Mouse (Mus musculus) neural tube, embryonic 12.5 days (tissue): ENCODE results near the gene Fcamr. TPM values are rescaled to one million over a fixed set of nuclear protein-coding genes. Genes with fewer than 3 reads are reported as not detected.

ENCODE experiments used
- ATAC-seq: fragments of 200-750 bp; cut with Nextera tagmentation; 2 replicates; pipeline ENCODE4 v1.8.0; 2017; ENCODE audit warnings: low read depth, mild to moderate bottlenecking, moderate TSS enrichment, moderate library complexity; ENCODE audit not compliant: low FRiP score
- H3K27ac ChIP-seq: fragments of 300-500 bp; sonication (generic); 2 replicates; pipeline ENCODE4 v1.5.1; 2016
- H3K27me3 ChIP-seq: fragments of 300-500 bp; sonication (generic); replicated peaks from 2 replicates; pipeline ENCODE4 v1.6.1; 2016; ENCODE audit warnings: mild to moderate bottlenecking
- H3K36me3 ChIP-seq: fragments of 300-500 bp; sonication (generic); 2 replicates; pipeline ENCODE4 v1.6.1; 2016; ENCODE audit warnings: mild to moderate bottlenecking
- H3K4me1 ChIP-seq: fragments of 300-500 bp; sonication (generic); 2 replicates; pipeline ENCODE4 v1.6.1; 2016
- H3K4me2 ChIP-seq: fragments of 300-500 bp; sonication (generic); replicated peaks from 2 replicates; pipeline ENCODE4 v1.6.1; 2016; ENCODE audit warnings: mild to moderate bottlenecking
- H3K4me3 ChIP-seq: fragments of 300-500 bp; sonication (generic); 2 replicates; pipeline ENCODE4 v1.5.1; 2016
- H3K9ac ChIP-seq: fragments of 300-500 bp; sonication (generic); 2 replicates; pipeline ENCODE4 v1.6.1; 2016; ENCODE audit warnings: mild to moderate bottlenecking
- H3K9me3 ChIP-seq: fragments of 300-500 bp; sonication (generic); 2 replicates; pipeline ENCODE4 v1.6.1; 2016; ENCODE audit warnings: mild to moderate bottlenecking
- WGBS: fragments of 180-500 bp; shearing (Covaris S2); methylation state at CpG from one replicate; pipeline ENCODE4 v1.1.7; 2016; 5-methylcytosine and 5-hydroxymethylcytosine counted together
- polyA plus RNA-seq: library from polyadenylated mRNA; unstranded; fragments of >200 nt; fragmentation: Nextera tagmentation; extraction: Ambion mirVana; gene quantifications from 2 replicates; pipeline ENCODE4 v1.2.1, GENCODE M21; 2016

Gene Fcamr
- not detected in 2 replicates for polyA plus RNA-seq

GRCm38 (mm10) chr1:130800602-130801001 is at the start of gene Fcamr:
TSS of gene Fcamr (plus strand) at chr1:130800902.
- ATAC-seq = no peak
- Histone ChIP-seq H3K27me3 (no peaks in the 10 kb centered on the region), H3K4me1 (no peaks in the 10 kb centered on the region), H3K9ac (no peak within 1 kb of the TSS), H3K27ac (no peak within 1 kb of the TSS), H3K36me3 (no peaks in the 10 kb centered on the region), H3K4me2 (no peak within 1 kb of the TSS), H3K4me3 (no peak within 1 kb of the TSS), H3K9me3 (no peaks in the 10 kb centered on the region)
- 90% methylated on average over 8 of the region's 8 CpGs for WGBS

DNA sequence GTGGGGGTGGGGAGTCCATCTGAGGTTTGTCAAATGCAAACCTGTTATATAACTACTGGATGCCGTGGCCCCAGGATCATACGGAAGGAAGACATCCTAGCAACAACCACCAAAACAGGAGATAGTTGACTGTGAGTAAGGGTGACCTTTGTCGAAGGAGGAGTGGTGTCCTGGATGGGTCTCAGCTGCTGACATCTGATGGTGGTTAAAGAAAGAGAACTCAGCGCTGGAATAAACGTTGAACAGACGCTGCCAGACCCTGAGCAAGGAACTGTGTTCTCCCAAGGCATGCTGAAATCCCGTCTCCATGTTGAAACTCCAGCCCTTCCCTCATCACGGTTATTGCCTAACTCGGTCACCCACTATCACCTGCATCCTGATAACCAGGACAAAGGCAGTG is 41.0 kb upstream of the Fcamr start:
- Histone ChIP-seq H3K9me3 (no peaks in the 10 kb centered on the region), H3K27ac (no peak overlapping the region), H3K4me1 (no peaks in the 10 kb centered on the region), H3K4me3 (no peak overlapping the region), H3K4me2 (no peak overlapping the region), H3K9ac (no peak overlapping the region), H3K36me3 (no peaks in the 10 kb centered on the region), H3K27me3 (no peaks in the 10 kb centered on the region)
- WGBS = 87% methylated on average over 9 of the region's 9 CpGs
- ATAC-seq = no peak

DNA sequence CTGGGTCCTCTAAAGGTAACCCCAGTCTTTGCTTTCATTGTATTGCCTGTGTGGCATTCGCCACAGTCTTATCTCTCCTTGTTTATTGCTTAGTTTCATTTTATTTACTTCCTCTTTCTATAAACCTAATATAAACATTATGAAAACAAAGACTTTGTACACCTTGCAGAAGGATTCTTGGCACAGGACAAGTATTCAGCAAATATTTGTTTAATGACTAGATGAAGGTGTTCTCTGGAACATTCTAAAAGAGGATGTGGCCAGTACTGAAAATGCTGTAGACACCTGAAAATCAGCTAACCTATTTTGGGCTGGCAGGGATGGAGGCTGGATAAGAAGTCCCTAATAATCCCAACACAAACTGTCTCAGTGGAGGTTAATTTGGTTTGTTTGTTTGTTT is 39.1 kb upstream of the Fcamr start:
- no peak overlapping the region for H3K27ac ChIP-seq
- H3K9ac ChIP-seq = no peak overlapping the region
- H3K9me3 ChIP-seq = no peaks in the 10 kb centered on the region
- no peak overlapping the region for H3K4me2 ChIP-seq
- H3K4me3 ChIP-seq = no peak overlapping the region
- ATAC-seq = no peak
- WGBS = 94% methylated on average over 1 of the region's 1 CpGs
- H3K27me3 ChIP-seq = no peaks in the 10 kb centered on the region
- H3K36me3 ChIP-seq = no peaks in the 10 kb centered on the region
- no peaks in the 10 kb centered on the region for H3K4me1 ChIP-seq

DNA sequence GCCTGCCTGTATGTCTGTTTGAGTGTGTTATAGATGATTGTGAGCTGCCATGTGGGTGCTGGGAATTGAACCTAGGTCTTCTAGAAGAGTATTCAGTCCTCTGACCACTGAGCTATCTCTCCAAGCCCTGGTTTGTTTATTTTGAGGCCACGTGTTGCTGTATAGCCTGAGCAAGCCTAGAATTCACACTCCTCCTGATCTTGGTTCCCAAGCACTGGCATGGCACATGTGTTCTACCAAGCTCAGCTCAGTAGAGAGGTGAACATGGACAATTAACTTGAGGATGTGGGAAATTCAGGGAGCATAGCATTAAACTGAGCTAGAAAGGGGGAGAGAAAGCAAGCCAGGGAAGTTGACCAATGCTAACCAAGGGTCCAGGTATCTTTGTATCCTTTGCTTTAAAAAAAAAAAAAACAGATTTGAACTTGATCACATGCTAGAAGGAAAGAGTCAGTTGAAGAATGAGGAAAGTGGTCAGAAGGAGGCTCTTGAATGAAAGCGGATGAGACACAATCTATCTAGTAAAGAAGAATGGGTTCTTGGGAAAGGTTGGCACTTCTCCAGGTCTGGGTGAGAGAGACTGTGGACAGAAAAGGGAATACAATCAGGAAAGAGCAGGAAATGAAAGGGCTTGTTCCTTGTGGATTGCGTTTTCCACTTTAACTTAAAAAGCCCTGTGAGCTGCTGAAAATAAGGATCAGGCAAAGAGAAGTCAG is 38.5 kb upstream of the Fcamr start:
- no peak overlapping the region for H3K4me2 ChIP-seq
- no peak overlapping the region for H3K4me3 ChIP-seq
- H3K27ac ChIP-seq = no peak overlapping the region
- no peaks in the 10 kb centered on the region for H3K27me3 ChIP-seq
- no peaks in the 10 kb centered on the region for H3K36me3 ChIP-seq
- ATAC-seq = no peak
- no peaks in the 10 kb centered on the region for H3K4me1 ChIP-seq
- H3K9me3 ChIP-seq = no peaks in the 10 kb centered on the region
- 88% methylated on average over 3 of the region's 3 CpGs for WGBS
- no peak overlapping the region for H3K9ac ChIP-seq

DNA sequence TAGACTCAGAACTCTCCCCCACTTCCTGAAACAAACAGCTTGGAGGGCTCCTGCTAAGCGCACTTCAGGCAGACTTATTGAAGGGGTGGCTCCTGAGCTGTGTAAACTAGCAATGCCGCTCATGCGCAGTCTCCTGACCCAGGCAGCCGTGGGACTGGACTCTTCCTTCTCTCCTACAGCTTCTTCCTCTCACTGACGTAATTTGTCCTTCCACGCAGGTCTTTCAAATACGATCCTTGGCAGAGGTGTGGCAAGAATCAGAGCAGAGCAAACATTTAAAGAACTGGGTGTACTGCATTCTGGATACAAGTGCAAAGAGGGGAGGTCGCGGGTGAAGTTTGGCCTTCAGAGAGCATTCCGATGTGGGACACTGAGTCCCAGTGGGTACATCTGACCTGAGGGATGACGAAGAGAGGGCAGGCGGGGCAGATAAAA is 36.7 kb upstream of the Fcamr start:
- Histone ChIP-seq H3K9me3 (no peaks in the 10 kb centered on the region), H3K4me3 (no peak overlapping the region), H3K27me3 (no peaks in the 10 kb centered on the region), H3K4me1 (no peaks in the 10 kb centered on the region), H3K27ac (no peak overlapping the region), H3K4me2 (no peak overlapping the region), H3K36me3 (no peaks in the 10 kb centered on the region), H3K9ac (no peak overlapping the region)
- 87% methylated on average over 12 of the region's 12 CpGs for WGBS
- ATAC-seq = no peak

- no peak for ATAC-seq
- Histone ChIP-seq H3K4me3 (no peak overlapping the region), H3K9ac (no peak overlapping the region), H3K36me3 (no peaks in the 10 kb centered on the region), H3K4me1 (no peaks in the 10 kb centered on the region), H3K9me3 (no peaks in the 10 kb centered on the region), H3K27me3 (no peaks in the 10 kb centered on the region), H3K27ac (no peak overlapping the region), H3K4me2 (no peak overlapping the region)
- 84% methylated on average over 5 of the region's 5 CpGs for WGBS
Measured at GRCm38 (mm10) chr1:130767066-130767465, 33.6 kb upstream of the Fcamr start.

DNA sequence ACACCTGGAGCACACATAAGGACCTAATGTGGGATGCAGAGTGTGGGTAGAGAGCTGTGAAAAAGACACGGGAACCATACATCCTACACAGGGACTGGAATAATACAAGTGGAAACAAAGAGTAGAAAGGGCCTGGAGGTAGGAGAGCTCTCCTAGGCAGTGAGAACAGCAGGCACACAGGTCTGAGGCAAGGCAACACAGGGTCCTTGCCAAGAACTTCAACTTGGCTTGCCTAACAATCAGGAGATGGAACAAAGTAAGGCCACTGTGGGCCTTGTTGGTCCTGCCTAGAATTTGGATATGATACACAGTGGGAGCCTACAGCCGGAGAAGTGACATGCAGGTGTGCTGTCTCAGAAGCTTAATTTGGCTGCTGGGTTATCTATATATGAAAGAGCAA is 30.8 kb upstream of the Fcamr start:
- Histone ChIP-seq H3K9ac (no peak overlapping the region), H3K36me3 (no peaks in the 10 kb centered on the region), H3K4me2 (no peak overlapping the region), H3K4me3 (no peak overlapping the region), H3K9me3 (no peaks in the 10 kb centered on the region), H3K4me1 (no peaks in the 10 kb centered on the region), H3K27ac (no peak overlapping the region), H3K27me3 (no peaks in the 10 kb centered on the region)
- WGBS = 92% methylated on average over 2 of the region's 2 CpGs
- no peak for ATAC-seq

GRCm38 (mm10) chr1:130770487-130770886 is 30.2 kb upstream of the Fcamr start:
- Histone ChIP-seq H3K4me1 (no peaks in the 10 kb centered on the region), H3K27me3 (no peaks in the 10 kb centered on the region), H3K4me2 (no peak overlapping the region), H3K9ac (no peak overlapping the region), H3K9me3 (no peaks in the 10 kb centered on the region), H3K4me3 (no peak overlapping the region), H3K36me3 (no peaks in the 10 kb centered on the region), H3K27ac (no peak overlapping the region)
- 90% methylated on average over 4 of the region's 4 CpGs for WGBS
- no peak for ATAC-seq

DNA sequence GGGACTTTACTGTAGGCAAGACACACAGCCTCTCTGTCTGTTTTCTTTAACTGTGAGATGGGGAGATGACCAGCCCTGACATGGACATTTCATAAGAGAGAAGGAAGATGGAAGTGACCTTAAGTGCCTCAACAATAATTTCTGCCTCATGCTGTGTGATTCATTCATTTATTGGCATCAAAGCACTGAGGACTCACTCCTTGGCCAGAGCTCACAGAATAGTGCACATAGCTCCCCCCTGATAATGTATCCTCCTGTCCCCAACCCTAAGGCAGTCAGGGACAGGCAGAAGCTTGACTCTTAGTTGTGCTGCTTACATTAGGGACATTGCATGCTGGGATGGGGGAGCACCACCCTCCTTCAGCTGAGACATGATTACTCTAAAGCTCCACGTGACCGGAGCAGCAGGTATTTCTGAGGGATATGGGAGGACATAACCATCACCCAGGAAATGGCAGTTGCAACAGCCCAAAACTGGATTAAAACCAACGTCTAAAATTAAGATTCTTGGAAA is 29.7 kb upstream of the Fcamr start:
- no peak overlapping the region for H3K4me3 ChIP-seq
- no peak for ATAC-seq
- no peak overlapping the region for H3K4me2 ChIP-seq
- H3K27ac ChIP-seq = no peak overlapping the region
- H3K9me3 ChIP-seq = no peaks in the 10 kb centered on the region
- no peak overlapping the region for H3K9ac ChIP-seq
- H3K27me3 ChIP-seq = no peaks in the 10 kb centered on the region
- no peaks in the 10 kb centered on the region for H3K36me3 ChIP-seq
- no peaks in the 10 kb centered on the region for H3K4me1 ChIP-seq
- WGBS = 78% methylated on average over 3 of the region's 3 CpGs

- H3K27ac ChIP-seq = no peak overlapping the region
Measured at GRCm38 (mm10) chr1:130775234-130775633, 25.5 kb upstream of the Fcamr start.

GRCm38 (mm10) chr1:130775691-130776331 is 24.9 kb upstream of the Fcamr start:
- H3K4me1 ChIP-seq = no peaks in the 10 kb centered on the region
- H3K9ac ChIP-seq = no peak overlapping the region
- H3K27ac ChIP-seq = no peak overlapping the region
- no peak for ATAC-seq
- no peaks in the 10 kb centered on the region for H3K9me3 ChIP-seq
- no peak overlapping the region for H3K4me2 ChIP-seq
- no peak overlapping the region for H3K4me3 ChIP-seq
- no peaks in the 10 kb centered on the region for H3K27me3 ChIP-seq
- WGBS = 84% methylated on average over 7 of the region's 7 CpGs
- H3K36me3 ChIP-seq = no peaks in the 10 kb centered on the region

More at GRCm38 (mm10) chr1:130775234-130775633, 25.5 kb upstream of the Fcamr start:
- ATAC-seq = no peak
- Histone ChIP-seq H3K4me2 (no peak overlapping the region), H3K9ac (no peak overlapping the region), H3K9me3 (no peaks in the 10 kb centered on the region), H3K4me1 (no peaks in the 10 kb centered on the region), H3K27me3 (no peaks in the 10 kb centered on the region), H3K36me3 (no peaks in the 10 kb centered on the region), H3K4me3 (no peak overlapping the region)
- 65% methylated on average over 2 of the region's 2 CpGs for WGBS

DNA sequence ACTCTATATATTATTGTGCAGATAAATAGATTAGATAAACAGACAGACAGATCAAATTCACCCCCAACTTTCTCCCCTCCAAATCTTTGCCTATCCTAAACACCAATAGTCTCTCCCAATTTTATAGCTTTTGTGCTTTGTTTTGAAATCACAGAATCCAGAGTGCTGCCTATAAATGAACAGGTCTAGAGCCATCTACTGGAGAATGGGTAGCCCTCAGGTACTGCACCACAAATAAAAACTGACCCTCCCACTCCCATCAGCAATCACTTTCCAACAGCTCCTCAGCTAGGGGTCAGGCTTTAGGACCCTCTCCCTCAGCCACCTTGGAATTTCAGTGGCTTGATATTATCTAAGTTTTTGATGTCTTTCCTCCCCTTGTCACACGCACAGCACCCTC is 24.1 kb upstream of the Fcamr start:
- no peak overlapping the region for H3K4me3 ChIP-seq
- H3K36me3 ChIP-seq = no peaks in the 10 kb centered on the region
- no peaks in the 10 kb centered on the region for H3K4me1 ChIP-seq
- no peak overlapping the region for H3K27ac ChIP-seq
- 96% methylated on average over 1 of the region's 1 CpGs for WGBS
- H3K9ac ChIP-seq = no peak overlapping the region
- no peak overlapping the region for H3K4me2 ChIP-seq
- no peaks in the 10 kb centered on the region for H3K9me3 ChIP-seq
- no peaks in the 10 kb centered on the region for H3K27me3 ChIP-seq
- no peak for ATAC-seq

GRCm38 (mm10) chr1:130779867-130780266 is 20.8 kb upstream of the Fcamr start:
- Histone ChIP-seq H3K4me2 (no peak overlapping the region), H3K36me3 (no peaks in the 10 kb centered on the region), H3K4me1 (no peaks in the 10 kb centered on the region), H3K27me3 (no peaks in the 10 kb centered on the region), H3K4me3 (no peak overlapping the region), H3K9ac (no peak overlapping the region), H3K9me3 (no peaks in the 10 kb centered on the region), H3K27ac (no peak overlapping the region)
- 94% methylated on average over 3 of the region's 3 CpGs for WGBS
- ATAC-seq = no peak
